Mouse (Mus musculus): ENCODE data around the gene Mbd6.
"Not testable (repeated sequence)": the region's sequence is repeated elsewhere in the genome, so short reads cannot be mapped to it uniquely, and the experiment has no call there.

Gene Mbd6

DNA sequence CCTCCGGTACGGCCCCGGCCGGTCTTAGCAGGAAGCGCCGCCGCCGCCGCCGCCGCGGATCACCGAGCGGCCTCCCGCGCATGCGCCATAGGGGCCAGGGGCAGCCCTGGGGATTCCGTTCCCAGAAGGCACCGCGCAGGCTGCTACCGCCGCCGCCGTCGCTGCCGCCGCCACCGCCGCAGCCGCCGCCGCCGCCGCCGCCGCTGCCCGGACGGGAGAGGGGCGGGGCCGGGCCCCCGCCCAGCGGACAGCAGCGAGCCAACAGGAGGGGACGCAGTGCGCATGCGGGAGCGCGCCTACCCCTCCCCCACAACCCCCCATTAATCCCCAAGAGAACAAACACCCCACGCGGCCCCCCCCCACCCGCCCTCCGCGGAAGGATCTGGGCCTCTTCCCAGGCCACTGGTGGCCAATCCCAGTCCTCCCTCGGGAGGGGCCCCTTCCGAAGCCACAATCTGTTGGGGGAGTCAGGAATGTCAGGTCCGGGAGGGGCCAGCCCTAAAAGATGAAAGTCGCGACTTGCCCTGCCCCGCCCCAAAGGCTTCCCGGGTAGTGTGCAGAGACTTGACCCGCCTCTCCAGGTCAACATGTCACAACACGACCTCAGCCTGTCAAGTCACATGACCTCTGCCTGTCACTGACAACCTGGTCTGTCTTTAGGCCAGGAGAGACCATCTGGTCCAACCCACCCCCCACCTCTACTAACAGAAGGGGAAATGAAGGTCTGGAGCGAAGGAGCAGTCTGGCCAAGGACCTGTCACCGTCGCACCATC, at the start of gene Mbd6:
Mbd6 (minus strand) TSS at position 219 of the 773 bp plus-strand sequence.
- peak; percentile 85 for DNase-seq

DNA sequence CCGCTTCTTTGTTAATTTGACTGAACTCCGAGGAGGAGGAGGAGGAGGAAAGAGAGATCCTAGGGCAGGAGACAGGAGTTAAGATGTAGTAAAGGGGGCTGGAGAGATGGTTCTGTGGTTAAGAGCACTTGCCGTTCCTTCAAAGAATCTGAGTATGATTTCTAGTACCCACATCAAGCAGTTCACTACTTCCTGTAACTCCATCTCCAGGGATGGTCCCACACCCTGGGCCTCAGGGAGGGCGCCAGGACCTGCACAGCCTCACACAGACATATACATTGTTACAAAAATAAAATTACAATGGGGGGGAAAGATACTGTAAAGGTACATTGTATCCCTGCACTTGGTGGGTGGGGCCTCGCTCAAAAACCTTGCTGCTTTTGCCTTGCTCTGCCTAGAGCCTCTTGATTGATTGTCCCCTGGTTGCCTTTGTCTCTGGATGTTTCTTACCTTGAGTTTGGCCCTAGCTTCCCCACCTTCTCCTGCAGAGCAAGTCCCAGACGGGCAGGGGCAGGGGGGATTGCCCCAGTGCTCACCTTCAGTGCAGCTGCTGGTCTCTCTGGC, 48.8 kb upstream of the Mbd6 start:
- DNase-seq = no peak

DNA sequence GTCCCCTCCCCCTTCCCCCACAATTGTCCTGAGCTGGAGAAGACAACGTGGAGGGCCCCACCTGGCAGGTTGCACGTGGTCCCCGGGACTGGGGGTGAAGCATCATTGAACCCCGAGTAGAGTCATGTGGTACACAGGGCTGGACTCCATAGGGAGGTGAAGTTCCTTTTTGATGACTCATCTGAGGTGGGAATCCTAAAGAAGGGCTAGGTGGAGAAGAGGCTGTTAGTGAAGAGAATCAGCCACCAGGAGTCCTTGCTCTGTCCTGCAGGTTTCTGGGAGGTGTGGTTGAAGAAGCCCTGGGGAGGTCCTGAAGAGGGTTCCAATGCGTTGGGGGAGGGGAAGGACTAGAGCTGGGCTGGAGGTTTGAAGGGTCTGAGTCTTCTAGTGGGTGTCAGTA, 48.1 kb upstream of the Mbd6 start:
- DNase-seq = no peak

DNA sequence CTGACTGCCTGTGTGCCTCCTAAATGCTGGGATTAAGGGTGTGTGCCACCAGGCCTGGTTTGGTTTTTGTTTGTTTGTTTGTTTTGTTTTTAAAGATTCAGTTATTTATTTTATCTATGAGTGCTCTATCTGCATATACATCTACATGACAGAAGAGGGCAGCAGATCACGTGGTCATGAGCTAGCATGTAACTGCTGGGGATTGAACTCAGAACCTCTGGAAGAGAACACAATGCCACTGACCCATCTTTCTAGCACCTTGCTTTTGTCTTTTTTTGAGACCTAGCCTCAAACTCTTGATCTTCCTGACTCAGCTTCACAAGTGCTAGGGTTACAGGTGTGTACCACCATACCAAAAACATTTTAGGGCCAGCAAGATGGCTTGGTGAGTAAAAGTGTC, 46.5 kb upstream of the Mbd6 start:
- DNase-seq = no peak

DNA sequence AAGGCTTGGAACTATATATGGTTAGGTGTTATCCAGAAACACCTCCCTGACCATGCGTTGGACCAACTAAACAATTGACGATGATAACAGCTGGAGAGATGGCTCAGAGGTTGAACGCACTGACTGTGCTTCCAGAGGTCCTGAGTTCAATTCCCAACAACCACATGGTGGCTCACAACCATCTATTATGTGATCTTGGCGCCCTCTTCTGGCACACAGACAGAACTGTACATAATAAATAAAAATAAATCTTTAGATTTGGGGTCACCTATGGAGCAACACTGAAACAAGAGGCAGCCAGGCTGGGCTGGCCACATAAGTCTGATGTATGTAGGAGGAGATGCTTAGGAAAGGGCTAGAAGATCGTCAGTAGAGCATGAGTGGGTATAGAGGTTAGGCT, 44.3 kb upstream of the Mbd6 start:
- DNase-seq = no peak

DNA sequence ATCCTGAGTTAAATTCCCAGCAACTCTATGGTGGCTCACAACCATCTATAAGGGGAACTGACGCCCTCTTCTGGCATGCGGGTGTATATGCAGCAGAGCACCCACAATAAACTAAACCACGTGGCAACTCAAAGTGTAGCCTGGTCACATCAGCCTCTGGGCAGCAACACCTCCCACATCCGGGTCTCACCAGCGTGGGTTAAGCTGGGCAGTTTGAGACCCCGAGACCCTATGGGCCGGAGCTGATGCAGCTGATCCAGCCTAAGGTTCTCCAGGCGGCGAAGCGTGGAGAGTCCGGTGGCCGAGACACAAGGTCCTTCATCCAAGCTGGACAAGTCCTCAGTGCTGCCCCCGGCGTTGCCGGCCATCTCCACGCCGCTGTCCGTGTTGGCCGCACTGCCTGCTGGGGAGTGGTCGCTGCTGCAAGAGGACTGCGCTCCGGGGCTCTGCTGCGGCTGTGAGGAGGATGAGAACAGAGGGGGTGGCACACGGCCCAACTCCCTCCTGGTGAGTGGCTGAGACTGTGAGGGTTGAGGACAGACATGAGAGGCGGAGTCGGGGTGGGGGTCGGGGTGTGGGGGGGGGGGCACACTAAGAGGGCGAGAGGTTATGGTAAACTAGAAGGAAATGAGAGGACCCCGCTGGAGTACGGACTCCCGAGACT, 43.5 kb upstream of the Mbd6 start:
- DNase-seq = no peak

DNA sequence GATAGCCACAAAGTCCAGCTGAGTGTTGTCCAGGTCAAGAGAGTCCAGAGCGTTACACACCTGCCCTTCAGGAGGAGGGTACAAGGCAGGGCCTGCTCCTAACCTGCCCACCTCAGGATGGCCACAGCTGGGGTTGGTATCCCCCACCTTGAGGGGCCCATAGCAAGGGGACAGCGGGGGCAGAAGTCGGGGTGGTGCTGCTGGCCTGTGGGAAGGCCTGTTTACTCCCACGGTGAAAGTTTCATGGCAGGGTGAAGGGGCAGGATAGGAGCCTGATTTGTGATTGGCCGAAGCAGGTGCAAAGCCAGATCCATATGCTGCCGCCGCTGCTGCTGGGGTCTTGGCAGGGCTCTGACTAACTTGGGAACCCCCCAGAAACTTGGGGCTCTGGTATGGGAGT, 41.4 kb upstream of the Mbd6 start:
- no peak for DNase-seq

DNA sequence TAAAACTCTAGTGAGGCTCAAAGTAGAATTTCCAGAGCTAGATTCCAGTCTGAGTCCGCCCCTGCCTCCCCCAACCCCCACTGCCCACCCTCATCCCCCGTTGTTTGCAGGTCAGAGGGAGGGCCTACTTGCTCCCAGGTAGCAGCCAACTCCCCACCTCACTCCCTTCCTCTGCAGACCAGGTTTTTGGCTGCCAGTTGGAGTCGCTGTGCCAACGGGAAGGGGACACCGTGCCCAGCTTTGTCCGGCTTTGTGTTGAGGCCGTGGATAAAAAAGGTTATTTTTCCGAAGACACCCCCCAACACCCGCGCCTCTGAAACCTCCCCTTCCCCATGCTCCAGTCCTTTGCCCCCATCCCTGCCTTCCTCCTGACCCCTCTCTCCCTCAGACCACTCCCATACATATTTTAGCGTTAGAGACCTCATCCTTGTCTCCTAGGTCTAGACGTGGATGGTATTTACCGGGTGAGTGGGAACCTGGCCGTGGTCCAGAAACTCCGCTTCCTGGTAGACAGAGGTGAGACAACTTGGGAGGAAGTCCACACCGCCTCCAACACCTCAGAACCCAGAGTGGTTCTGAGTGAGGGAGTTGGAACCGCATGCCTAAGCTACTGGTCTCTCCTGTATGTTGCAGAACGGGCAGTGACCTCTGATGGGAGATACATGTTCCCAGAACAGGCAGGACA, 38.8 kb upstream of the Mbd6 start:
- DNase-seq = no peak

DNA sequence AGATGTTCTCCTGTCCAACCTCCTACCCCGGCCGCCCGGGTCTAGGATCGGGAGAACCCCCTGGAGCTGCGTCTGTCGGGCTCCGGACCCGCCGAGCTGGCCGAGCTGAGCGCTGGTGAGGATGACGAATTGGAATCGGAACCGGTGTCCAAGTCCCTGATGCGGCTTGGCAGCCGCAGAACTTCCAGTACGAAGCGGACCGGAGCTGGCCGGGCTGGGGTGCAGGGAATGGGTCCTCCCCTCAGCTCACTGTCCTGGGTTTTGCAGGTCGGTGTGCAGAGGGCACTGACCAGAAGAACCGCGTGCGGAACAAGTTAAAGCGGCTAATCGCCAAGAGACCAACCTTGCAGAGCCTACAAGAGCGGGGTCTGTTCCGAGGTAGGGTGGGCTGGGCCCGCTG, 38.0 kb upstream of the Mbd6 start:
- DNase-seq = no peak

DNA sequence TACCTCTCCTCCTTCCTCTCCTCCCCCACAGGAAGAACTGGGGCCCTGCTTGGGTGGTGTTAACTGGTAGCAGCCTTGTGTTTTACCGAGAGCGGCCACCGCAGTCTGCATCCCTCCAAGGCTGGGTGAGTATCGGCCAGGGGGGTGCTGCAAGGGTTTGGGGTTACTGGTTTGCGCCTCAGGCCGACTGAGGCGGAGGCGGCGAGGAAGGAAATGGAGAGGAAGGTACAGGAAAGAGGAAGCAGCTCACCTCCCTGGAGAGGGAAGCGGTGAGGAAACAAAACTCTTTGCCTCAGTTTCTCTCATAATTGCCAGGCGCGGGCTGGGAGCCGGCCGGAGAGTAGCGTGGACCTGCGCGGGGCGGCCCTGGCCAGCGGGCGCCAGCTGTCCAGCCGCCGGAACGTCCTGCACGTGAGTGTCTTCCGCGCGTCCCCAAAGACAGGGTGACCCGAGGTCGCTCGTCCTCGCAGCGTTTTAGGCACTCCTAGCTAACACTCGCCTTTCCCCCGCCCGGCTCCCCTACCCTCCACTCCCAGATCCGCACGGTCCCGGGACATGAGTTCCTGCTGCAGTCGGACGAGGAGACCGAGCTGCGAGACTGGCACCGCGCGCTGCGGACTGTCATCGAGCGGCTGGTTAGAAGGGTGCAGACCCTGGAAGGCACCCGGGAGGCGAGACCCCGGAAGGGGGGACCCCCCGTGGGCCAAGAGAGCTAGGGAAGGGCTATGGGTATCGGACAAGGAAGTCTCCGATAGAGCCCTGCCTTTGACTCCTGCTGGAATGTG, 37.4 kb upstream of the Mbd6 start:
- no peak for DNase-seq

DNA sequence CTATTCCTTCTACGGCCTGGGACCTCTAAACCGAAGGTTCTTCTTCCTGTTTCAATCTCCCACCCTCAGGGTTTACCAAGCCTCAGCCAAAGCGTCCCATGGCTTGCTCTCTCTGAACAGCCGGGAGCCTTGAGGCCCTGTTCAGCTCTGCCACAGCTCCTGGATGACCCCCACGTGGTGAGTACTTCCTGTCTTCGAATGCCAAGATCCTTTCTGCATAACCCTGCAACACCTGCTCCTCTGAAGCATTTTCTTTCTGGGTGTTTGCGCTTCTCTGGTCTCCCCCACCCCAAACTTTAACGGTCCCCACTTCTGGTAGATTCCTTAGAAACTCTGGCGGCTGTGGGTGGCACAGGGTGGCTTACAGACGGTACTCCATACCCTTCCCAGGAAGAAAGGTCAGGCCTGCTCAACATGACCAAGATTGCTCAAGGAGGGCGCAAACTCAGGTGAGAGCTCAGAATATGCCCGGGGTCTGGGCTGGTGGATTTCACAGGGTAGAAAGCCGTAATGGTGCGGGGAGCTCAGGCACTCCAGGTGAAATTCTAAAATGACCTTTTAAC, 36.7 kb upstream of the Mbd6 start:
- DNase-seq = no peak

DNA sequence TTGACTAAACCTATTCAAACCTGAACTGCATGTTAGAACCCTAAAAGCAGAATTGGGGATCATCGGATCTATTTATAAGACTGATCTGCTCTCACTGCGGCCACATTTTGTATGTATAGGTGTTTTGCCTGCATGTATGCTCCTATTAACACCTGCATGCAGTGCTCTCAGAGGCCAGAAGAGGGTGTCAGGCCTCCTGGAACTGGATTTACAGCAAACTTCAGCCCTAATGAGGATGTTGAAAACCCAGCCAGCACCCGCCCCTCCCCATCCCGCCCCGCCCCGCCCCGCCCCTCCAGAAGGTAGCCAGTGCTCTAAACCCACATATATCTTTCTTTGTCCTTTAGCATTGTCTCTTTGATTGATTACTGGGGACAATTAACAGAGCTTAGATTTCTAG, 35.7 kb upstream of the Mbd6 start:
- DNase-seq = no peak

DNA sequence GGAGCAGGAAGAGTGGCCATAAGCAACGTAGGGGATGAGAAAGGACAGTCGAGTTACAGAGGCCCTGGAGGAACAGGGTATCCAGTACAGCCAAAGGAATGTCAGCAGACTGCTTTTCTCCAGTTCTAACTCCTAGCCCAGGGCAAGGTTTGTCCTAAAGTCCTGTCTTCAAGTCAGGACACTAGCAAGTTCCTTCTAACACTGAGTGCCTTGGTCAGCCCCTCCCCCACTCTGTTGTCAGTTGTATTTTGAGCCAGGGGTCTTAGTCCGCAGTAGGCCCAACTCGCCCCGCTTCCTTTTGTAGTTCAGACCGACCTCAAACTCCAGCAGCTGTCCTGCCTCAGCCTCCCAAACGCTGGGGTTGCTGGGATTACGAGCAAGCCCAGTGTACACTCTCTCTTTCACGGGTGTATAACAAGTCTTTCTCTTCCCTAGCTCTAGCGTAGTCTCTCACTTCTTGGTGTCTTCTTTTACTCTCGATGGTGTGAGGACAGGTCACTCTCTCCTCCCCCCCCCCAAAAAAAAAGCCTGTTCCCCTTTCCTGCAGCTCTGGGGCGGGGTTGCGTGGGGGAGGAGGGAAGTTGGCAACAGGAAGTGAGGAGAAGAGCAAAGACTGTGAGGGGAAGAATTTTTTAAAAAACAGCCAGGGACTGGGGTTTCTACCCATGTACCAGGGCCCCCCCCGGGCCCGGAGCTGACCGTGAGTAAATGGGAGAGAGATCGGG, 34.5 kb upstream of the Mbd6 start:
- no peak for DNase-seq

DNA sequence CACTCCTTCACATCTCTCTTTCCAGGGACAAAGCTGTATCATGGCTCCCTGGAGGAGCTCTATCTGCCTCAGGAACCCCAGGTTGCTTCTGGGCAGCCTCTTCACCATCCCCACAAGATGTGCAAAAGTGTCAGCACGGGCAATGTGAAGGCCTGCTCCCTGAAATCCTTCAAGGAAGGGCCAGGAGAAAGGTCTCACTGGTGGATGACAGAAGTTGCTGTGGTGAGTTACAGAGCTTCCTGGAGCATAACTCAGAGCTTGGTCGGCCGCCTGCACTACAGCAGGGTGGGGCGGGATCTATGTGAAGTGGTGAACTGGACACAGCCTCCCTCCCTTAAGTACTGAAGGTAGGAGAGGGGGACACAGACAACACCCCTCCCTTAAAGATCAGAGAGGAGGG, 33.9 kb upstream of the Mbd6 start:
- DNase-seq = no peak

DNA sequence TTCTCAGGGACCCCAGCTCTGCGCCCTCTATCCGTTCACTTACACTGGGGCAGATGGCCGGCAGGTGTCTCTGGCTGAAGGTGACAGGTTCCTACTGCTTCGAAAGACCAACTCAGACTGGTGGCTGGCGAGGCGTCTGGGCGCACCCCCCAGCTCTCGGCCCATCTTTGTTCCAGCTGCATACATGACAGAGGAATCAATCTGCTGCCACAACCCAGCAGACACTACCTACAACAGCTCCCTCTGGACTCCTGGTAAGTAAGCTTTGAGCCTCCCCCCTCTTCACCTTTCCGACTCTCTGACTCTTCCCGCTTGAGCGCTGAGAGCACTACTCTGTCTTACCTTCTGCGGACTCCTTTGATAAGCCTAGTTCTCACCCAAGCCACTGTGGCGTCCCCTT, 33.4 kb upstream of the Mbd6 start:
- DNase-seq = no peak

DNA sequence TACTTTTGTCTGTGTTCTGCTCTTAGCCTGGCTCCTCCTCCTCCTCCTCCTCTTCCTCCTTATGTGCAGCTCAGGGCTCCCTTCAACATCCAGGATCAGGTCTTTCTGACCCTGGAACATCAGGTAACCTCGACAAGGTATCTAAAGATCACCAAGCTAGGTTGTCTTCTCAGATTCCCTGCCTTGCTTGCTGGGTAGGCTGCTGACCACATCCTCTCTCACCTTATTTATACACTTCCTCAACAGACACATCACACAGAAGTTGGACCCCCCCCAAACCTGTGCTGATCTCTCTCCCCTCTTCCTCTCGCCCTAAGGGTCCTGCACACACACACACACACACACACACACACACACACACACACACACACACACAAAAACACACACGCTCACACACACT, 32.8 kb upstream of the Mbd6 start, which contains the start of gene Arhgap9:
Arhgap9 (plus strand) TSS at position 344 of the 400 bp plus-strand sequence.
- no peak for DNase-seq

DNA sequence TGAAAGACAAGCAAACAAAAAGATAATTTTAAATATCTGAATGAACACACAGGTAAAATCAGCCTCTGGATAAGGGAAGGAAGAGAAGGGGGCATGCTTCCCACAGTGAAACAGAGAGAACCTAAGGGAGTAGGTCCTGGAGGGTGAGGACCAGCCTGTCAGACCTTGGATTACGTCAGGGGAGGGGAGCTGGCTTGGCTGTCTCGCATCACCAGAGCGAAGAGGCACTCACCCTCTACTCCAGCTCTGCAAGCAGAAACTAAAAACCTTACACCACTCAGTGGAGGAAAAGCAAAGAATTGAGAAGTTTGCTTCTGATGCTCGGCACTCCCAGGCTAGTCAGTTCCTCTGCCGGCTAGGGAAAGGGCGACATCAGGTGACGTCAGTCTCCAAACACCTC, 31.2 kb upstream of the Mbd6 start:
- DNase-seq = no peak

DNA sequence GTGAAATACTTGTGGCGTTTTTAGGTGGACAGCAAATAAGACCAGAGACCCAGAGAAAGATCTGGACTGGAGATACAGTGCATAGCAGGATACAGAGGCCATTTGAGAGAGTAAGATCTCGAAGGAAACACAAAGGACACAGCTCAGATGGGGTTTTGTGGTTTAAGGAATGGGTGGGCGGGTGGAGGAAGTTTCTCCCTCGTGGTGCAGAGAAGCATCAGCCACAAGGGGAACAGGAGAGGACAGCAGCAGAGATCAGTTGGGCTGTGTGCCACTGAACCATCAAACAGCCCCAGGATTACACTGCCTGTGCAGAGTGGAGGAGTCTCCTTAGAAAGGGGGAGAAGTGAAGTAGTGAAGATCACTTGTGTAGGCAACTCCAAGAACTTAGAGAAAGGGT, 29.2 kb upstream of the Mbd6 start:
- no peak for DNase-seq

DNA sequence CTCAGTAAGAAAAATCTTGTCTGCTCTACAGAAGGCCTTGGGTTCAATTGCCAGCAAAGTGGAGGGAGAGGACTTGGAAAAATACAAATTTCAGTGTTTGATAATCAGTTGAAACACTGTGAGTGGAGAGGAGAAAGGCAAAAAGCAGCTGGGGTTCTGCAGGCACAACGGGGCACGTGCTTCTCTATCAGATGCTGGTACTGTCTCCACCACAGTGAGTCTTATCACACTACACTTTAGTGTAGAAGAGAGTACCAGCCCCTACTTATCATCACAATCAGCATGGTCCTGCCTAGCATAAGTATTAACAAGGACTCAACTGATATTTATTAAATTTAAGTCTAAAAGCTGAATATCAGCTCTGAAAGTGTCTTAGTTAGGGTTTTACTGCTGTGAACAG, 28.5 kb upstream of the Mbd6 start:
- DNase-seq = no peak

DNA sequence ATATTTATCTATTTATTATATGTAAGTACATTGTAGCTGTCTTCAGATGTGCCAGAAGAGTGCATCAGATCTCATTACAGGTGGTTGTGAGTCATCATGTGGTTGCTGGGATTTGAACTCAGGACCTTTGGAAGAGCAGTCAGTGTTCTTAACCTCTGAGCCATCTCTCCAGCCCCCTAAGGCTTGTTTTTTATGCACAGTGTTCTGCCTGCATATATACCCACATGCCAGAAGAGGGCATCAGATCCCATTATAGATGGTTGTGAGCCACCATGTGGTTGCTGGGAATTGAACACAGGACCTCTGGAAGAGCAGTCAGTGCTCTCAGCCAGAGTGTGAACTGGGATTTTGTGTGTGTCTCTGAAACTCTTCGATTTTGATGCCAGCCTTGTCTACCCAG, 26.1 kb upstream of the Mbd6 start:
- DNase-seq = not testable (repeated sequence)

DNA sequence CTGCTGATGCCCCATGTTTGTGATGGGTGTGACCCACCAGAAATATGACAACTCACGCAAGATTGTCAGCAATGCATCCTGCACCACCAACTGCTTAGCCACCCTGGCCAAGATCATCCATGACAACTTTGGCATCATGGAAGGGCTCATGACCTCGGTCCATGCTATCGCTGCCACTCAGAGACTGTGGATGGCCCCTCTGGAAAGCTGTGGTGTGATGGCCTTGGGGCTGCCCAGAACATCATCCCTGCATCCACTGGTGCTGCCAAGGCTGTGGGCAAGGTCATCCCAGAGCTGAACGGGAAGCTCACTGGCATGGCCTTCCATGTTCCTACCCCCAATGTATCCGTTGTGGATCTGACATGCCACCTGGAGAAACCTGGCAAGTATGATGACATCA, 24.7 kb upstream of the Mbd6 start:
- DNase-seq = not testable (repeated sequence)

DNA sequence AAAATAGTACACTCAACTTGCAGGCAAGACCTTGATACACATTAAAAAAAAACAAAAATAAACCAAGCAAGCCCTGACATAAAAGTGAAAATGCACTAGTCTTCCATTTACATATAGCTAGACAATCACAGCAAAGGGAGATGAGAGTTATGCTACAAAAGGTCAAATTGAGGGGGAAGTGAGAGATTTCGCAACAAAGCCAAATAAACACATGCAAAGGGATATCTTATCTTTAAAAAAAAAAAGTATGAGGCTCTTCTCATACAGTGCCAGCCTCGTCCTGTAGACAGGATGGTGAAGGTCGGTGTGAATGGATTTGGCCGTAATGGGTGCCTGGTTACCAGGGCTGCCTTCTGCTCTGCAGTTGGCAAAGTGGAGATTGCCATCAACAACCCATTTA, 24.0 kb upstream of the Mbd6 start:
- DNase-seq = no peak
